9 mouse cellular contexts compared by ENCODE assay signal in genomic region chr6:65126074-65126726, GRCm38 (mm10). TPM values are rescaled to one million over a fixed set of nuclear protein-coding genes. Genes with fewer than 3 reads are reported as not detected.
DNase-seq lines count a peak whose midpoint lies in the region; ATAC-seq and TF ChIP-seq lines count a peak whose summit lies in the region.
"Had no signal": no experiment of that assay in that cellular context is flagged by ENCODE, and none has a peak within 500 bp of the region (broad histone marks: within the 10 kb centered on the region; RNA-seq: fewer than 3 reads in every experiment).

No protein-coding gene starts in this region.

- no peak overlapping the region for H3K9ac ChIP-seq in hindbrain, embryonic 13.5 days

- no peak overlapping the region for H3K4me3 ChIP-seq in spleen, adult 2 months (ENCODE audit: extremely low read depth, insufficient read depth, insufficient read length)
- no peak overlapping the region for H3K4me3 ChIP-seq in hindbrain, embryonic 13.5 days
- H3K4me3 ChIP-seq: myocyte had no signal

- intact Hi-C loops in left cerebral cortex, postnatal 36 days (cut with DNase I) = loop anchor here (2.0 to 10.0 kb wide), 4 partner anchors 327 to 1409 kb away; partner anchors contain the start of gene Mad2l1

- H3K4me1 ChIP-seq in spleen, adult 2 months (ENCODE audit: control insufficient read depth, insufficient read depth, insufficient read length) = no peaks in the 10 kb centered on the region
- H3K4me1 ChIP-seq in hindbrain, embryonic 13.5 days (replicated peaks) = no peaks in the 10 kb centered on the region

- no peak overlapping the region for H3K4me2 ChIP-seq in hindbrain, embryonic 13.5 days

- ATAC-seq in hindbrain, embryonic 13.5 days (ENCODE audit: low FRiP score) = peak; percentile 40
- ATAC-seq in monocyte, adult 5-6 weeks (replicated peaks; ENCODE audit: insufficient number of reproducible peaks, low FRiP score, low TSS enrichment, poor library complexity, severe bottlenecking) = peak; percentile 65

- peak in 1 of 2 experiments; percentile 40 for DNase-seq in spleen, adult 2 months (ENCODE audit: low read depth in 1 of 2, low spot score in 2 of 2)
- DNase-seq in spleen, adult 12 weeks (ENCODE audit: low spot score) = no peak
- peak; percentile 64 for DNase-seq in adipocyte (ENCODE audit: low spot score)
- peak; percentile 67 for DNase-seq in embryo, embryonic 10 days (ENCODE audit: low spot score)
- peak; percentile 27 to 39 for DNase-seq in left cerebral cortex, postnatal 36 days (ENCODE audit: low spot score in 2 of 2)
- peak; percentile 26 to 29 for DNase-seq in thymus, postnatal 36 days

- peak; percentile 67; the same call in 1 of the 2 replicates for TF ChIP-seq CTCF in spleen, adult 2 months (IDR thresholded peaks at IDR 0.05; ENCODE audit: extremely low read depth, insufficient read depth, insufficient read length, insufficient replicate concordance)

- H3K27ac ChIP-seq in spleen, adult 2 months (ENCODE audit: insufficient read depth, low read length) = no peak overlapping the region
- no peak overlapping the region for H3K27ac ChIP-seq in hindbrain, embryonic 13.5 days

- 25% methylated on average over 2 of the region's 2 CpGs for WGBS in spleen, adult 2 months
- 16% methylated on average over 2 of the region's 2 CpGs for WGBS in hindbrain, embryonic 13.5 days

- no peaks in the 10 kb centered on the region for H3K9me3 ChIP-seq in hindbrain, embryonic 13.5 days

- H3K27me3 ChIP-seq in spleen, adult 2 months (ENCODE audit: control insufficient read depth, insufficient read depth, low read length) = no peaks in the 10 kb centered on the region
- H3K27me3 ChIP-seq in hindbrain, embryonic 13.5 days = no peaks in the 10 kb centered on the region

- TF ChIP-seq POLR2A in spleen, adult 2 months (IDR thresholded peaks at IDR 0.05; ENCODE audit: low read depth, low read length) = no peak

- peaks cover 2% of the 10 kb centered on the region for H3K36me3 ChIP-seq in spleen, adult 2 months (ENCODE audit: control insufficient read depth, insufficient read depth, low read length)
- H3K36me3 ChIP-seq in hindbrain, embryonic 13.5 days = no peaks in the 10 kb centered on the region; the same call in 1 of the 2 replicates

RNA-seq across cellular contexts. Expression of gene Hpgds, which starts 18.5 kb away (rescaled TPM):
- 1.3 and 2.9 TPM in 2 replicates for polyA plus RNA-seq in spleen, adult 2 months (2012; rRNA removed)
- polyA plus RNA-seq in hindbrain, embryonic 13.5 days (2015; fragmentation: Nextera tagmentation; extraction: Ambion mirVana) = 8.6 and 9.0 TPM in 2 replicates
- total RNA-seq in left cerebral cortex, postnatal 36 days (2021) = 1 to 10 TPM; 3.9 to 4.1 TPM
- 0.67 to 2.3 TPM (median 1.5 TPM) in 3 replicates for total RNA-seq in monocyte, adult 5-6 weeks (2017)
